In genomic region chr6:141041781-141042625, GRCm38 (mm10) we compare ENCODE assay signal across 9 mouse cellular contexts.
A peak's percentile ranks its signal among the peaks of the same experiment; 100 is the strongest.
DNase-seq lines count a peak whose midpoint lies in the region; ATAC-seq and TF ChIP-seq lines count a peak whose summit lies in the region.
"Had no signal": no experiment of that assay in that cellular context is flagged by ENCODE, and none has a peak within 500 bp of the region (broad histone marks: within the 10 kb centered on the region; RNA-seq: fewer than 3 reads in every experiment).

No protein-coding gene starts in this region.

- intact Hi-C loops in gastrocnemius, adult 2 months (cut with DNase I), result no loop called here

- H3K4me3 ChIP-seq in gastrocnemius, adult 2 months, result peak overlapping the region; percentile 55

- DNase-seq in gastrocnemius, adult 2 months, result peak; percentile 41
- DNase-seq in gastrocnemius, postnatal 25 days, result no peak
- peak; percentile 68 to 84 for DNase-seq in heart, adult 18-20 months
- DNase-seq in kidney, adult 18-20 months, result peak; percentile 13
- DNase-seq in ovary, postnatal 14 days (ENCODE audit: low spot score), result peak; percentile 16
- DNase-seq in layer of hippocampus, adult 18-20 months (ENCODE audit: low spot score in 2 of 2), result no peak
- DNase-seq in thymus, postnatal 4 days, result no peak

- no peak for TF ChIP-seq CTCF in gastrocnemius, adult 2 months (IDR thresholded peaks at IDR 0.05)

- no peak for ATAC-seq in megakaryocyte-erythroid progenitor cell, adult 5-6 weeks (replicated peaks; ENCODE audit: low FRiP score, low TSS enrichment, poor library complexity, severe bottlenecking)

- peak overlapping the region; percentile 75 for H3K27ac ChIP-seq in gastrocnemius, adult 2 months
- H3K27ac ChIP-seq: macrophage had no signal

Comparison
In these comparisons a context has a peak if more than half of its experiments do, and no peak if none do; other contexts are left out.
1. DNase-seq: peak in gastrocnemius, adult 2 months (single experiment), heart, adult 18-20 months (2 of 2), kidney, adult 18-20 months (single experiment) and ovary, postnatal 14 days (single experiment); none in gastrocnemius, postnatal 25 days (single experiment), layer of hippocampus, adult 18-20 months (0 of 2) and thymus, postnatal 4 days (single experiment).